Mouse (Mus musculus) E14TG2a.4 (cell line): ENCODE measurements around the gene Il1rl2.

Source experiments
- CTCF ChIP-seq: conservative IDR thresholded peaks from 2 replicates; pipeline ENCODE4 v1.5.1; 2014; ENCODE audit warnings: low read length
- NANOG ChIP-seq: IDR thresholded peaks from 2 replicates; pipeline ENCODE4 v1.6.1; 2014; ENCODE audit warnings: borderline replicate concordance, low read length, mixed read lengths

GRCm38 (mm10) chr1:40357921-40358320 is 33.5 kb downstream of the Il1rl2 start:
- TF ChIP-seq CTCF (no peak), NANOG (no peak)
